Mouse (Mus musculus): ENCODE results near the gene Cyp2c70. TPM values are rescaled to one million over a fixed set of nuclear protein-coding genes. Genes with fewer than 3 reads are reported as not detected.
A peak's percentile ranks its signal among the peaks of the same experiment; 100 is the strongest.
"Not testable (repeated sequence)": the region's sequence is repeated elsewhere in the genome, so short reads cannot be mapped to it uniquely, and the experiment has no call there.

The Cyp2c70 gene
- total and polyA plus RNA-seq, 2 experiments from 2014 or later: not detected

- no peaks in the 10 kb centered on the region for H3K4me1 ChIP-seq (ENCODE audit: insufficient read depth, low read length)
- no peak overlapping the region for H3K27ac ChIP-seq (ENCODE audit: low read depth, low read length)
- no peak overlapping the region for H3K9ac ChIP-seq (replicated peaks; ENCODE audit: low read length, poor library complexity, severe bottlenecking)
- no peaks in the 10 kb centered on the region for H3K36me3 ChIP-seq (ENCODE audit: insufficient read depth, low read length)
- ATAC-seq (ENCODE audit: low FRiP score) (peak; percentile 80; the same call in 1 of the 2 replicates), DNase-seq (ENCODE audit: low spot score) (peak; percentile 82)
- H3K4me3 ChIP-seq (ENCODE audit: low read depth, low read length): no peak overlapping the region
- TF ChIP-seq CTCF (IDR thresholded peaks at IDR 0.05): peak; percentile 88
- no peak overlapping the region for H3K4me2 ChIP-seq (ENCODE audit: low read depth, low read length, poor library complexity, severe bottlenecking)
- H3K9me3 ChIP-seq (ENCODE audit: low read length): no peaks in the 10 kb centered on the region
- WGBS: 74% methylated on average over 5 of the region's 5 CpGs
- H3K27me3 ChIP-seq (ENCODE audit: insufficient read depth, low read length): no peaks in the 10 kb centered on the region
These were observed 38.1 kb upstream of the Cyp2c70 start for GRCm38 (mm10) chr19:40225102-40225760.

GRCm38 (mm10) chr19:40222307-40222706 is 35.2 kb upstream of the Cyp2c70 start:
- H3K9me3 ChIP-seq (ENCODE audit: low read length); H3K4me3 ChIP-seq (ENCODE audit: low read depth, low read length); H3K27ac ChIP-seq (ENCODE audit: low read depth, low read length); H3K27me3 ChIP-seq (ENCODE audit: insufficient read depth, low read length); H3K4me2 ChIP-seq (ENCODE audit: low read depth, low read length, poor library complexity, severe bottlenecking); DNase-seq (ENCODE audit: low spot score); H3K9ac ChIP-seq (replicated peaks; ENCODE audit: low read length, poor library complexity, severe bottlenecking); ATAC-seq (ENCODE audit: low FRiP score); H3K4me1 ChIP-seq (ENCODE audit: insufficient read depth, low read length); H3K36me3 ChIP-seq (ENCODE audit: insufficient read depth, low read length): not testable (repeated sequence)
- 93% methylated on average over 9 of the region's 9 CpGs for WGBS

- no peak overlapping the region for H3K4me2 ChIP-seq (ENCODE audit: low read depth, low read length, poor library complexity, severe bottlenecking)
- 76% methylated on average over 5 of the region's 5 CpGs for WGBS
- no peak for DNase-seq (ENCODE audit: low spot score)
- no peaks in the 10 kb centered on the region for H3K36me3 ChIP-seq (ENCODE audit: insufficient read depth, low read length)
- H3K4me3 ChIP-seq (ENCODE audit: low read depth, low read length): no peak overlapping the region
- ATAC-seq (ENCODE audit: low FRiP score): no peak
- H3K27me3 ChIP-seq (ENCODE audit: insufficient read depth, low read length): no peaks in the 10 kb centered on the region
- H3K27ac ChIP-seq (ENCODE audit: low read depth, low read length): no peak overlapping the region
- TF ChIP-seq CTCF (IDR thresholded peaks at IDR 0.05): no peak
- no peak overlapping the region for H3K9ac ChIP-seq (replicated peaks; ENCODE audit: low read length, poor library complexity, severe bottlenecking)
- H3K9me3 ChIP-seq (ENCODE audit: low read length): no peaks in the 10 kb centered on the region
- H3K4me1 ChIP-seq (ENCODE audit: insufficient read depth, low read length): no peaks in the 10 kb centered on the region
These were observed 33.7 kb upstream of the Cyp2c70 start for GRCm38 (mm10) chr19:40220878-40221277.

GRCm38 (mm10) chr19:40202947-40203346 is 15.8 kb upstream of the Cyp2c70 start:
- H3K27ac ChIP-seq (ENCODE audit: low read depth, low read length); DNase-seq (ENCODE audit: low spot score); H3K4me2 ChIP-seq (ENCODE audit: low read depth, low read length, poor library complexity, severe bottlenecking); H3K36me3 ChIP-seq (ENCODE audit: insufficient read depth, low read length); ATAC-seq (ENCODE audit: low FRiP score); H3K9ac ChIP-seq (replicated peaks; ENCODE audit: low read length, poor library complexity, severe bottlenecking); H3K9me3 ChIP-seq (ENCODE audit: low read length); H3K27me3 ChIP-seq (ENCODE audit: insufficient read depth, low read length); H3K4me1 ChIP-seq (ENCODE audit: insufficient read depth, low read length); H3K4me3 ChIP-seq (ENCODE audit: low read depth, low read length): not testable (repeated sequence)
- WGBS: 21% methylated on average over 4 of the region's 4 CpGs

- TF ChIP-seq CTCF (IDR thresholded peaks at IDR 0.05): no peak
- no peak overlapping the region for H3K4me2 ChIP-seq (ENCODE audit: low read depth, low read length, poor library complexity, severe bottlenecking)
- H3K27me3 ChIP-seq (ENCODE audit: insufficient read depth, low read length): no peaks in the 10 kb centered on the region
- no peaks in the 10 kb centered on the region for H3K36me3 ChIP-seq (ENCODE audit: insufficient read depth, low read length)
- no peaks in the 10 kb centered on the region for H3K4me1 ChIP-seq (ENCODE audit: insufficient read depth, low read length)
- H3K4me3 ChIP-seq (ENCODE audit: low read depth, low read length): no peak overlapping the region
- 92% methylated on average over 10 of the region's 10 CpGs for whole genome bisulfite sequencing
- no peak for ATAC-seq (ENCODE audit: low FRiP score)
- H3K9me3 ChIP-seq (ENCODE audit: low read length): no peaks in the 10 kb centered on the region
- H3K27ac ChIP-seq (ENCODE audit: low read depth, low read length): no peak overlapping the region
- H3K9ac ChIP-seq (replicated peaks; ENCODE audit: low read length, poor library complexity, severe bottlenecking): no peak overlapping the region
- no peak for DNase-seq (ENCODE audit: low spot score)
These were observed 3.5 kb upstream of the Cyp2c70 start for GRCm38 (mm10) chr19:40190596-40190995.

- Histone ChIP-seq H3K27me3 (ENCODE audit: insufficient read depth, low read length) (no peaks in the 10 kb centered on the region), H3K27ac (ENCODE audit: low read depth, low read length) (no peak overlapping the region), H3K36me3 (ENCODE audit: insufficient read depth, low read length) (no peaks in the 10 kb centered on the region), H3K4me3 (ENCODE audit: low read depth, low read length) (no peak overlapping the region), H3K9me3 (ENCODE audit: low read length) (no peaks in the 10 kb centered on the region), H3K4me1 (ENCODE audit: insufficient read depth, low read length) (no peaks in the 10 kb centered on the region), H3K4me2 (ENCODE audit: low read depth, low read length, poor library complexity, severe bottlenecking) (no peak overlapping the region), H3K9ac (replicated peaks; ENCODE audit: low read length, poor library complexity, severe bottlenecking) (no peak overlapping the region)
- ATAC-seq (ENCODE audit: low FRiP score) (no peak), DNase-seq (ENCODE audit: low spot score) (no peak)
- TF ChIP-seq CTCF (IDR thresholded peaks at IDR 0.05): no peak
- 94% methylated on average over 5 of the region's 5 CpGs for WGBS
These were observed 3.5 kb downstream of the Cyp2c70 start for GRCm38 (mm10) chr19:40183600-40183999.
